ENCODE assay signal across 1 mouse cellular context in the genomic region with DNA sequence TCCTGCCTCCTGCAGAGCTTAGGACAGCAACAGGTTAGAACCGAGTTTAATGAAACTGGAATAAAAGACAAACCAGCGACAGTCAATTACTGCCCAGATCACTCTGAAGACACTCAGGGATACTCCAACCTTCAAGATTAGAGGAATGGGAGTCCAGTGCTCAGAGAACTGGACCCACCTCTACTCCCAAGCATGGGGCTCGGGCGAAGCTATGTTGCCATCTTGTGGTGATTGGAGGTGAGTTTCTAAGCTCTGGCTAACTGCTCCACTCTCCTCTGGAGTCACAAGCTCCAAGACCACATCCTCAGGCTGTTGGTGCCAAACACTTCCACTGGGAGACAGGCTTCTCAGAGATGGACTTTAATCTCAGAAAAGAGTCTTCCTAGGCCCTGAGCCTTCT.
TF ChIP-seq lines count a peak whose summit lies in the region.

No protein-coding gene starts in this region.

TF ChIP-seq in MEL, 35 proteins besides CTCF, POLR2A, EP300 and RAD21 (continued from another document):
- TF ChIP-seq TAL1 (IDR thresholded peaks at IDR 0.05; ENCODE audit: low read length) = no peak
